ENCODE assay signal across 8 mouse cellular contexts in the genomic region with DNA sequence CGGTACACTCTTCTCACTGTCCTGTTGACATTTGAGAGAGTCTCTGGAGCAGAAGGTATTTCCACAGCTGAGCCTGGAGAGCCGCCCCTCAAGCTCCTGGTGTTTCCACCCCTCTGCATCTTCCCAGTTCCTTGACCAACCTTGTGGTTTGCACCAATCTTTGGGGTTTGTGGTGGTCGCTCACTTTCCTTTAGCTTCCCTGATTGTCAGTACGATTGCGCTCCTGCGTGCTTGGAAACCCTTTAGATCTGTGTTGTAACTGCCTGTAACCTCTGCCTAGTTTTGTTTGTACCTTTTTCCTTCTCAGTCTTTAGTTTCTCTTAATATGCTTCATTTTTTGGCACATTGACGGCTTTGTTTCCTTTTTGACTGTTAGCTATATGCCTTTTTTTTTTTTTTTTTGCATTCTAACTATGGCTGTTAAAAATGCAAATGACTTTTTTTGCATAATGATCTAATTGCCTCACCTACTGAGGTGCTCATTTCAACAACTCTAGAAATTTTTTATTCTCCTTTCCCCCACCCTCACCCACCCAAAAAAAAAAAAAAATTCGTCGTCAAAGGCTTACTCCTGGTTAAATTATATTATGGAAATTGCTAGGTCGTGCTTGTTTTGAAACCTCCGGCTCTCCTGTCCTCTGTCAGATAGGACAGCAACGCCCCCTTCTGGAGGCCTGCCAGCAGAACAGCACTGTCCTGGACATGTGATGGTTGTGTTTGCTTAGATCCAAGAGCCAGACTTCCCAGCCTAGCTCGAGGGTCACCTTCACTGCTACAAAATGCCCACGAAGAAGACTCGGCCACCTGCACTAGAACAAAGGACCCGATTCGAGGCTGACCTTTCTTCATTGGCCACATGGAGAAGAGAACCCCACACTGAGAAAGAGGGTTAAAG. TPM values are rescaled to one million over a fixed set of nuclear protein-coding genes. Genes with fewer than 3 reads are reported as not detected.
A peak's percentile ranks its signal among the peaks of the same experiment; 100 is the strongest.
DNase-seq lines count a peak whose midpoint lies in the region; ATAC-seq and TF ChIP-seq lines count a peak whose summit lies in the region.

No protein-coding gene starts in this region.

- no peak overlapping the region for H3K27ac ChIP-seq in lung, postnatal 0 days (ENCODE audit: low read length)

- H3K4me1 ChIP-seq in lung, postnatal 0 days (ENCODE audit: insufficient read depth, low read depth, low read length) = no peaks in the 10 kb centered on the region

- no peaks in the 10 kb centered on the region for H3K27me3 ChIP-seq in lung, postnatal 0 days (replicated peaks; ENCODE audit: insufficient read depth, low read length)

- WGBS in lung, postnatal 0 days = 39% methylated on average over 17 of the region's 17 CpGs

- no peak overlapping the region for H3K9ac ChIP-seq in lung, postnatal 0 days (replicated peaks; ENCODE audit: low read depth)

- no peak overlapping the region for H3K4me2 ChIP-seq in lung, postnatal 0 days (replicated peaks; ENCODE audit: low read depth, low read length)

- H3K4me3 ChIP-seq in lung, postnatal 0 days (ENCODE audit: low read depth, low read length) = no peak overlapping the region

- no peaks in the 10 kb centered on the region for H3K36me3 ChIP-seq in lung, postnatal 0 days (ENCODE audit: insufficient read depth, low read length)

- no peak for TF ChIP-seq EP300 in lung, postnatal 0 days (IDR thresholded peaks at IDR 0.05)

- peak; percentile 67 for TF ChIP-seq CTCF in lung, postnatal 0 days (IDR thresholded peaks at IDR 0.05)

- peak; percentile 73 to 74 for DNase-seq in B cell, adult 2 months
- DNase-seq in MEL-GATA-1-ER (ENCODE audit: extremely low read depth, low read depth) = peak; percentile 72
- peak; percentile 64 to 85 for DNase-seq in cerebellum, postnatal 25 days
- peak; percentile 52 for DNase-seq in gastrocnemius, postnatal 25 days
- DNase-seq in kidney, postnatal 14 days = peak; percentile 71
- peak; percentile 70 for DNase-seq in lung, postnatal 0 days (ENCODE audit: low spot score)
- DNase-seq in right cerebral cortex, postnatal 25 days = peak; percentile 30
- DNase-seq in yolk sac, embryonic 10.5 days (ENCODE audit: low spot score) = peak; percentile 40

- no peaks in the 10 kb centered on the region for H3K9me3 ChIP-seq in lung, postnatal 0 days (ENCODE audit: low read length)

- ATAC-seq in lung, postnatal 0 days = no peak

RNA-seq across cellular contexts. Expression of gene Hnrnpll, which starts 57.5 kb away (rescaled TPM):
- 10 to 100 TPM; 13.7 to 14.6 TPM for total RNA-seq in gastrocnemius, postnatal 25 days (2021)
- polyA plus RNA-seq in lung, postnatal 0 days (2015; fragmentation: Nextera tagmentation; extraction: Ambion mirVana) = 30.2 and 31.2 TPM in 2 replicates
